Mouse (Mus musculus): ENCODE measurements around the gene A730061H03Rik.

- TF ChIP-seq POLR2A (IDR thresholded peaks at IDR 0.05; ENCODE audit: borderline replicate concordance, control insufficient read depth, low read depth, low read length) (no peak), CTCF (IDR thresholded peaks at IDR 0.05; ENCODE audit: control insufficient read depth, insufficient read depth, low read length) (no peak)
Observed at GRCm38 (mm10) chr14:55603271-55603632, 43.0 kb upstream of the A730061H03Rik start, which contains the start of gene Irf9.
